Mouse (Mus musculus): ENCODE measurements around the gene Atp1b3.

DNA sequence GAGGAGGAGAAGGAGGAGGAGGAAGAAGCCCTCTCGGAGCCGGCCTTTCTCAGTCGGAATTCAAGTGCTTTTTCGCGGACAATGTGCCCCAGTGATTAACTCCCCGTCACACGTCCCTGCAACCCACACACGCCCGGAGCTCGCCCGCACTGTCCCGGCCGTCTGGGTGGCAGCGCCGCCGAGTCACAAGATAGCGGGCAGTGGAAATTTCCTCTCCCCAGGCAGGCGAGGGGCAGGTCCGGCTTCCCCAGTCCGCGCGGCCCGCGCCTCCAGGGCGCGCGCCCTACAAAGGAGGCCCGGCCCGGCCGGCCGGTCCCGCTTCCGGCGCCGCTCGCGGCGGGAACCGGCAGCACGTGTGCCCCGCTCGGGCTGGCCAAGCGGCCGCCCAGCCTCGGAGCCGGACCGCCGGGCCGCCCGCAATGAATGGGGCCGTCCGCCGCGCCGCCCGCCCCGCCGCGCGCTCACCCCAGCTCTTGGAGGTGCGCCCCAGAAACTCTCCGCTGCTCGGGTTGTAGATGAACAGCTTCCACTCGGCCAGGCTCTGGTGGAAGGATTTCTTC lies 581 bp downstream of the Atp1b3 start:
- no peak for TF ChIP-seq CTCF (IDR thresholded peaks at IDR 0.05; ENCODE audit: low read depth)
- no peak for TF ChIP-seq EP300 (IDR thresholded peaks at IDR 0.05; ENCODE audit: low read depth)

All from liver, embryonic 14.5 days (tissue).